10 mouse cellular contexts compared by ENCODE assay signal in the genomic region with DNA sequence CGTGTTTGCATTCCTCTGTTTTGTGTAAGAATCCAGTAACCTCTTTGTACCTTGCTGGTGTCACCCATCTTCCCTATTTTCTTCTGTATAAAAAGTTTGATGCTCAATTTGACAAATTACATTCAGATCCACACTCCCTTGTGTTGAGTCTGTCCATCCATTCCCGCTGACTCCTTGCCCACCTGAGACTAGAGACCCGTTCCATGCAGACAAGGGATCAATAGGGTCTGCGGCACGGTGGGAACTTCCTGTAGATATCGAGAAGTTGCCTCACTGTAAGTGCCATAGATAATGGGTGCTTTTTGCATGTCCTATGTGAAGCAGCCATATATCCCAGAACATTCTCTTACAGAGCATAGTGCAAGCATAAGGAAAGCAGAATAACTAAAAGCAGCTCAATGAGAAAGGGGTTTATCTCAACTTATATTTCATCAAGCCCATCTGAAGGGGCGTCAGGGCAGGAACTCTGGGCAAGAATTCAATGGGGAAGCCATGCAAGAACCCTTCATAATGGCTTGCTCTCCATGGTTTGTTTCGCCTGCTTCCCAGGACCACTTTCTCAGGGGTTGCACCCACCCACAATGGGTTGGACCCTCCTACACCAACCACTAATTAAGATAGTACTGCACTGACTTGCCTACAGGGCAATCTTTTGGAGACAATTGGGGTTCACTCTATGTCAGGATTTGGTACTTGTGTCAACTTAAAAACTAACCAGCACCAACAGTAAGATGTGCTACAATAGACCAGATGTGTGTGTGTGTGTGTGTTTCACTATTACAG. TPM values are rescaled to one million over a fixed set of nuclear protein-coding genes. Genes with fewer than 3 reads are reported as not detected.
DNase-seq lines count a peak whose midpoint lies in the region; ATAC-seq and TF ChIP-seq lines count a peak whose summit lies in the region.
"Had no signal": no experiment of that assay in that cellular context is flagged by ENCODE, and none has a peak within 500 bp of the region (broad histone marks: within the 10 kb centered on the region; RNA-seq: fewer than 3 reads in every experiment).

No protein-coding gene starts in this region.

- H3K27ac ChIP-seq in heart, embryonic 14.5 days (replicated peaks in 1 of 2; ENCODE audit: control insufficient read depth in 1 of 2, insufficient read depth in 1 of 2, low read depth in 2 of 2, low read length in 2 of 2): peak overlapping the region in 1 of 2 experiments; percentile 92; a peak in 2 of 4 replicates
- H3K27ac ChIP-seq in heart, embryonic 16.5 days (ENCODE audit: low read length): no peak overlapping the region
- no peak overlapping the region for H3K27ac ChIP-seq in liver, postnatal 0 days (ENCODE audit: low read depth)

- intact Hi-C loops in left cerebral cortex, postnatal 36 days (cut with DNase I): loop anchor here (2.0 kb wide), 1 partner anchor 16 kb away; a partner anchor contains a TSS

- WGBS in heart, embryonic 14.5 days: 72% methylated on average over 8 of the region's 8 CpGs
- 73% methylated on average over 8 of the region's 8 CpGs for WGBS in heart, embryonic 16.5 days
- 73% methylated on average over 8 of the region's 8 CpGs for WGBS in liver, postnatal 0 days (ENCODE audit: insufficient replicate concordance)

- no peaks in the 10 kb centered on the region for H3K27me3 ChIP-seq in heart, embryonic 14.5 days (ENCODE audit: control insufficient read depth, insufficient read depth, low read length)
- H3K27me3 ChIP-seq in G1E (ENCODE audit: insufficient read depth, low read length): no peaks in the 10 kb centered on the region
- H3K27me3 ChIP-seq in heart, embryonic 16.5 days (ENCODE audit: control insufficient read depth, insufficient read depth, low read length): no peaks in the 10 kb centered on the region
- H3K27me3 ChIP-seq in liver, postnatal 0 days (ENCODE audit: insufficient read depth, low read length): no peaks in the 10 kb centered on the region
- H3K27me3 ChIP-seq: Patski had no signal

- H3K4me3 ChIP-seq in heart, embryonic 14.5 days (ENCODE audit: control insufficient read depth in 1 of 2, insufficient read depth in 1 of 2, low read depth in 1 of 2, low read length in 2 of 2): no peak overlapping the region
- H3K4me3 ChIP-seq in G1E (ENCODE audit: low read depth, low read length): peak overlapping the region; percentile 85; the same call in 1 of the 2 replicates
- no peak overlapping the region for H3K4me3 ChIP-seq in heart, embryonic 16.5 days (ENCODE audit: low read length)
- H3K4me3 ChIP-seq in liver, postnatal 0 days (ENCODE audit: low read depth, low read length): no peak overlapping the region

- no peak for ATAC-seq in heart, embryonic 14.5 days (ENCODE audit: insufficient number of reproducible peaks, insufficient read depth, low FRiP score, low read depth)
- ATAC-seq in G1E (ENCODE audit: extremely low read depth, insufficient number of reproducible peaks, low FRiP score, poor library complexity, severe bottlenecking): no peak
- no peak for ATAC-seq in heart, embryonic 16.5 days (replicated peaks; ENCODE audit: extremely low read depth, insufficient read depth, low FRiP score)
- ATAC-seq in liver, postnatal 0 days: no peak

- peak overlapping the region; percentile 73 for H3K4me2 ChIP-seq in heart, embryonic 14.5 days (ENCODE audit: low read length)
- peak overlapping the region; percentile 80 for H3K4me2 ChIP-seq in heart, embryonic 16.5 days (ENCODE audit: low read depth, low read length)
- H3K4me2 ChIP-seq in liver, postnatal 0 days (ENCODE audit: low read depth, low read length): peak overlapping the region; percentile 81

- no peak for TF ChIP-seq EP300 in liver, postnatal 0 days (IDR thresholded peaks at IDR 0.05; ENCODE audit: low read depth)

- H3K9ac ChIP-seq in heart, embryonic 14.5 days (ENCODE audit: low read length): peak overlapping the region; percentile 81; the same call in 1 of the 2 replicates
- H3K9ac ChIP-seq in heart, embryonic 16.5 days (ENCODE audit: low read length): no peak overlapping the region
- H3K9ac ChIP-seq in liver, postnatal 0 days (replicated peaks): peak overlapping the region; percentile 81; the same call in 1 of the 2 replicates

- peaks cover 11 to 23% of the 10 kb centered on the region in 2 experiments for H3K4me1 ChIP-seq in heart, embryonic 14.5 days (ENCODE audit: control insufficient read depth in 2 of 2, insufficient read depth in 2 of 2, low read length in 2 of 2)
- peaks cover 47% of the 10 kb centered on the region for H3K4me1 ChIP-seq in G1E (ENCODE audit: insufficient read depth, low read depth, low read length)
- H3K4me1 ChIP-seq in heart, embryonic 16.5 days (ENCODE audit: control insufficient read depth, insufficient read depth, low read length): peaks cover 19% of the 10 kb centered on the region
- H3K4me1 ChIP-seq in liver, postnatal 0 days (ENCODE audit: insufficient read depth): peaks cover 37% of the 10 kb centered on the region

- peaks cover 4% of the 10 kb centered on the region for H3K36me3 ChIP-seq in heart, embryonic 14.5 days (ENCODE audit: control insufficient read depth, insufficient read depth, low read length)
- peaks cover 18% of the 10 kb centered on the region for H3K36me3 ChIP-seq in G1E (replicated peaks)
- no peaks in the 10 kb centered on the region for H3K36me3 ChIP-seq in heart, embryonic 16.5 days (ENCODE audit: control insufficient read depth, insufficient read depth)
- H3K36me3 ChIP-seq in liver, postnatal 0 days (replicated peaks; ENCODE audit: insufficient read depth, low read length): peaks cover 3% of the 10 kb centered on the region; the same call in 1 of the 2 replicates

- no peak for DNase-seq in heart, adult 8-10 months (ENCODE audit: low spot score)
- no peak for DNase-seq in G1E (ENCODE audit: low spot score)
- DNase-seq in liver, postnatal 0 days: no peak
- no peak for DNase-seq in left cerebral cortex, postnatal 36 days (ENCODE audit: low spot score in 2 of 2)
- no peak for DNase-seq in testis, postnatal 10 days (ENCODE audit: low spot score)
- DNase-seq in B cell, adult 2 months: no peak

- H3K9me3 ChIP-seq in heart, embryonic 14.5 days (ENCODE audit: control insufficient read depth, low read length): no peaks in the 10 kb centered on the region
- no peaks in the 10 kb centered on the region for H3K9me3 ChIP-seq in G1E (replicated peaks)
- H3K9me3 ChIP-seq in heart, embryonic 16.5 days (replicated peaks; ENCODE audit: control insufficient read depth, low read length): no peaks in the 10 kb centered on the region
- H3K9me3 ChIP-seq in liver, postnatal 0 days (ENCODE audit: low read length): no peaks in the 10 kb centered on the region

- no peak for TF ChIP-seq CTCF in G1E (IDR thresholded peaks at IDR 0.05; ENCODE audit: low read depth, low read length)
- no peak for TF ChIP-seq CTCF in liver, postnatal 0 days (IDR thresholded peaks at IDR 0.05; ENCODE audit: low read depth)

RNA-seq across cellular contexts. Expression of a gene that starts 1.1 kb away (rescaled TPM):
- polyA plus RNA-seq in heart, embryonic 14.5 days (2014; fragmentation: Nextera tagmentation; extraction: Ambion mirVana): 25.4 and 28.4 TPM in 2 replicates
- 10 to 100 TPM; 52.0 to 71.5 (median 59.6) TPM for total RNA-seq in heart, adult 8-10 months (2022)
- 154 and 160 TPM in 2 replicates for total RNA-seq in G1E (2014; fragmentation: Nextera tagmentation)
- total RNA-seq in G1E (2017): 32.2 and 36.6 TPM in 2 replicates
- 381 and 382 TPM in 2 replicates for polyA plus RNA-seq in G1E (2012)
- polyA plus RNA-seq in heart, embryonic 16.5 days (2015; fragmentation: Nextera tagmentation; extraction: Ambion mirVana): 22.7 and 24.7 TPM in 2 replicates
- 8.9 and 9.7 TPM in 2 replicates for polyA plus RNA-seq in liver, postnatal 0 days (2015; fragmentation: Nextera tagmentation; extraction: Ambion mirVana)
- 100 to 1,000 TPM; 206 to 234 TPM for total RNA-seq in left cerebral cortex, postnatal 36 days (2021)

RNA-seq across cellular contexts. Expression of a gene that starts 15.8 kb away (rescaled TPM):
- polyA plus RNA-seq in heart, embryonic 14.5 days (2014; fragmentation: Nextera tagmentation; extraction: Ambion mirVana): 14.4 and 17.4 TPM in 2 replicates
- total RNA-seq in heart, adult 8-10 months (2022): 10 to 100 TPM; 17.2 to 22.5 (median 21.2) TPM
- total RNA-seq in G1E (2014; fragmentation: Nextera tagmentation) (31.5 and 43.4 TPM in 2 replicates), G1E (2017) (6.9 TPM in 2 replicates)
- 97.7 and 117 TPM in 2 replicates for polyA plus RNA-seq in G1E (2012)
- 8.5 and 11.2 TPM in 2 replicates for polyA plus RNA-seq in heart, embryonic 16.5 days (2015; fragmentation: Nextera tagmentation; extraction: Ambion mirVana)
- 4.6 and 5.2 TPM in 2 replicates for polyA plus RNA-seq in liver, postnatal 0 days (2015; fragmentation: Nextera tagmentation; extraction: Ambion mirVana)
- 10 to 100 TPM; 55.8 to 76.2 TPM for total RNA-seq in left cerebral cortex, postnatal 36 days (2021)

RNA-seq across cellular contexts. Expression of a gene that starts 28.7 kb away (rescaled TPM):
- polyA plus RNA-seq in heart, embryonic 14.5 days (2014; fragmentation: Nextera tagmentation; extraction: Ambion mirVana): 10.0 and 12.2 TPM in 2 replicates
- total RNA-seq in heart, adult 8-10 months (2022): 10 to 100 TPM; 66.1 to 71.3 (median 68.3) TPM
- total RNA-seq in G1E (2014; fragmentation: Nextera tagmentation): 154 and 167 TPM in 2 replicates
- total RNA-seq in G1E (2017): 38.9 and 41.6 TPM in 2 replicates
- 107 and 113 TPM in 2 replicates for polyA plus RNA-seq in G1E (2012)
- polyA plus RNA-seq in heart, embryonic 16.5 days (2015; fragmentation: Nextera tagmentation; extraction: Ambion mirVana): 6.7 and 6.8 TPM in 2 replicates
- 4.3 and 5.1 TPM in 2 replicates for polyA plus RNA-seq in liver, postnatal 0 days (2015; fragmentation: Nextera tagmentation; extraction: Ambion mirVana)
- 100 to 1,000 TPM; 206 to 237 TPM for total RNA-seq in left cerebral cortex, postnatal 36 days (2021)

RNA-seq across cellular contexts. Expression of a gene that starts 31.4 kb away (rescaled TPM):
- polyA plus RNA-seq in heart, embryonic 14.5 days (2014; fragmentation: Nextera tagmentation; extraction: Ambion mirVana): 130 and 142 TPM in 2 replicates
- total RNA-seq in heart, adult 8-10 months (2022): 1 to 10 TPM; 3.9 to 4.6 (median 3.9) TPM
- 39.0 and 41.3 TPM in 2 replicates for total RNA-seq in G1E (2014; fragmentation: Nextera tagmentation)
- 76.9 and 94.6 TPM in 2 replicates for total RNA-seq in G1E (2017)
- polyA plus RNA-seq in G1E (2012): 69.0 and 79.2 TPM in 2 replicates
- polyA plus RNA-seq in heart, embryonic 16.5 days (2015; fragmentation: Nextera tagmentation; extraction: Ambion mirVana): 111 and 121 TPM in 2 replicates
- 23.4 and 25.4 TPM in 2 replicates for polyA plus RNA-seq in liver, postnatal 0 days (2015; fragmentation: Nextera tagmentation; extraction: Ambion mirVana)
- total RNA-seq in left cerebral cortex, postnatal 36 days (2021): 10 to 100 TPM; 24.0 to 25.5 TPM

RNA-seq across cellular contexts. Expression of a gene that starts 34.8 kb away (rescaled TPM):
- polyA plus RNA-seq in heart, embryonic 14.5 days (2014; fragmentation: Nextera tagmentation; extraction: Ambion mirVana): 0.16 TPM in 1 of 2 replicates, not detected in the other
- not detected for total RNA-seq in heart, adult 8-10 months (2022)
- total RNA-seq in G1E (2014; fragmentation: Nextera tagmentation) (not detected in 2 replicates), G1E (2017) (not detected in 2 replicates)
- polyA plus RNA-seq in G1E (2012): 0.07 TPM in 1 of 2 replicates, not detected in the other
- polyA plus RNA-seq in heart, embryonic 16.5 days (2015; fragmentation: Nextera tagmentation; extraction: Ambion mirVana): not detected in 2 replicates
- polyA plus RNA-seq in liver, postnatal 0 days (2015; fragmentation: Nextera tagmentation; extraction: Ambion mirVana): not detected in 2 replicates
- total RNA-seq in left cerebral cortex, postnatal 36 days (2021): not detected
- total RNA-seq: liver, adult 2 months had no signal
- polyA plus RNA-seq: liver, adult 2 months had no signal

Comparison
In these comparisons a context has a peak if more than half of its experiments do, and no peak if none do; other contexts are left out.
1. RNA of a gene that starts 1.1 kb away (polyA plus RNA-seq): 381 to 382 TPM in G1E; 25.4 to 28.4 TPM in heart, embryonic 14.5 days, 22.7 to 24.7 TPM in heart, embryonic 16.5 days and 8.9 to 9.7 TPM in liver, postnatal 0 days; every median in the first group is over 10 times any median in the second.
2. Peak in every context shown above with its lines, with median percentiles within 50 percentile points of each other: H3K4me2 ChIP-seq.